Mouse (Mus musculus): ENCODE data around the gene Cnp.
A peak's percentile ranks its signal among the peaks of the same experiment; 100 is the strongest.

Cnp gene

DNA sequence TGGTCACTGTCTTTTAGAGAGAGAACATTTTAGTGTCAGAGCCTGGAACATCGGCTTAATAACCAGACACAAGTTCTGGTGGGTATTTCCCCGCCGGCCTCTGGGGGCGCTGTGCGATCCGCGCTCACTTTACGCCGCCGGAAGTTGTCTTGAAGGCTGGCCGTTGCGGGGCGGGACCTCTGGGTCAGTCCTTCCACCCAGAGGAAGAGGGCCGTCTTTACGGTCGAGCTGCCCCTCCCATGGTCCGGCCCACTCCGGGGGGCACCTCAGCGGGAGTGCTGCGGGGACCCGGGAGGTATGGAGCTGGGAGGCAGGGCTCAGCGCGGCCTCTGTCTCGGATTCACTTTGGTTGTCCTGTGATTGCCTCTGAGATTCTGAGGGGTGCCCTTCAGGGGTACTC, 48.0 kb downstream of the Cnp start:
- peak; percentile 81 for DNase-seq (ENCODE audit: low read depth, low spot score)

DNA sequence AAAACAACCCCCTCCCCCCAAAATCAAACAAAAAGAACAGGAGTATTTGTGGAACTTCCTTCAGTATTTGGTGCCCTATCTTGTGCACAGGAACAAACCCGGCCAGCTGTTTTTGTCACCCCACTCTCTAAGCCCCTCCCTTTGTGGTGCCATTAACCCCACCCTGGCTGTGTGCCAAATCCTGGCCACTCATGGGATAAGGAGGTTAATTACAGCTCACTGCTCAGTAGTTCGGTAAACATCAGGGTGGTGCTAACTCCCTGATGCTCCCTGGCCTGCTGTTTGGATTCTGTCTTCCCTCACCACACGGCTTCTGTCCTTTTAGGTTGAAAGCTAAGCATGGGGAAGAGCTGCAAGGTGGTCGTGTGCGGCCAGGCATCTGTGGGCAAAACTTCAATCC, 49.2 kb downstream of the Cnp start:
- no peak for DNase-seq (ENCODE audit: low read depth, low spot score)

DNA sequence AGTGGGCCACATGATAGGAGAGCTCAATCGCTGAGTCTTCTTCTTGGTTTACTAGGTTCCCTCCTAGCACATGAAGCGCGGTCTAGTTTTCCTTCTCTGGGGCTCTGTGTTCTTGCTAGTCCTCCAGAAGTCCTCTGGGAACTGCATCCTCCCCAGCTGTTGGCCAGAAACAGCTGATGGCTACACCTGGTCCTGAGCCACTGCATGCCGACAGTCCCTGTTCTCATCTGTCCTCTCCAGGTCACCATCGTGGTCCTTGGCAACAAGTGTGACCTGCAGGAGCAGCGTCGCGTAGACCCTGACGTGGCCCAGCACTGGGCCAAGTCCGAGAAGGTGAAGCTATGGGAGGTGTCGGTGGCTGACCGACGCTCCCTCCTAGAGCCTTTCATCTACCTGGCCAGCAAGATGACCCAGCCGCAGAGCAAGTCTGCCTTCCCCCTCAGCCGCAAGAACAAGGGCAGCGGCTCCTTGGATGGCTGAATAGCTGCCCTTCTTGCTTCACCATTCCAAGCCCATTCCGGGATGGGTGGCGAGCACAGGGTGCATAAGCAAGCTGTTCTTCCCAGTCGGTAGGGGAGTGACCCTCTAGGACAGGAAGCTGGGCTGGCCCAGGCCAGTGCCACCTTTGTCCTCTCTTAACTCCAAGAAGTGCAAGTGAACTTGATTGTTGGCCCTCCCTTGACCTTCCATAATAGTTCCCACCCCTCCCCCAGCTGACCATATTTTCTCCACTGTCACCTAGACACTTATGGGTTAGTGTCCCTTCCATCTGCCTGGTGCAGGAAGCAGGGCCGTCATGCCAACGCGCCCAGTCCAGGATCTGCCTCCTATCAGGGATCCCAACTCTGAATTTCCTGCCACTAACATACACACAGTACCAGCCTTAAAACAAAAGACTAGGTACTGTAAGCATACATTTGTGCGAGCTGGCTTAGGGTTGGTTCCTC, 51.3 kb downstream of the Cnp start:
- no peak for DNase-seq (ENCODE audit: low read depth, low spot score)

DNA sequence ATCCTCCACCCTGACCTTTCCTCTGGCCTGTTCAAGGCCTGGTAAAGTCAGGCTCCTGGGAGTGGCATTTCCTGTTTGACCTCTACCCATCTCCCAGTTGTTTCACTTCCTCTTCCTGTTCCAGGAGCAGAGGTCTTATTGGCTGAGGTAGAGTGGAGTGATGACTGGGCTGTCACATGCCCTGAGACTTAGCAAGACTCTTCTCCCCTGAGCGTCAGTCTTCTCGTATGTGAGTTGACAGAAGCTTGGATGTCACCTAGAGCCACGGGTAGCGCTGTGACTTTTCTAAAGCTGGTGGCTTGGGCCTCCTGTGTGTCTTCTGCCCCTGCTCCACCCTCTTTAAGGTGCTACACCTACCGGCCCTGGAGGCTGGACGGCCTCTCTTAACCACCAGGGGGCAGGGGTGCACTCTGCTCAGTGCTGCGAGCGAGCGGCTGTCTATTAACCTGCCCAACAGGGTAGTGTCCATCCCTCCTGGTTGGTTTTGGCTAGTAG, 52.0 kb downstream of the Cnp start:
- no peak for DNase-seq (ENCODE audit: low read depth, low spot score)

DNA sequence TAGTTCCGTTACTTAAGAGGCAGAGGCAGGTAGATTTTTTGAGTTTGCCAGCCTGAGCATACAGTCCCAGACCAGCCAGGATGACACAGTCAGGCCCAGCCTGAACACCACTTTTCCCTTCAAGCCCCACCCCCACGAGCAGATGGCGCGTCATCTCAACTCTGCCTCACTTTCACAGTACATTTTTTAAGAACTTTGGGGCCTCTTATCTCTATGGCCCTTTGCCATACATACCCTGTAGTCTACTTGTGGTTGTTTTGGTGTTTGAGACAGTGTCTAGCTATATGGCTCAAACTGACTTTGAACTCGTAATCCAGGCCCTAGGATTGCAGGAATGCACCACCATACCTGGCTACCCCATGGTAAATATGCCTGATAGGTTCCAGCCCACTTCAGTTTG, 53.4 kb downstream of the Cnp start:
- DNase-seq (ENCODE audit: low read depth, low spot score) = no peak

DNA sequence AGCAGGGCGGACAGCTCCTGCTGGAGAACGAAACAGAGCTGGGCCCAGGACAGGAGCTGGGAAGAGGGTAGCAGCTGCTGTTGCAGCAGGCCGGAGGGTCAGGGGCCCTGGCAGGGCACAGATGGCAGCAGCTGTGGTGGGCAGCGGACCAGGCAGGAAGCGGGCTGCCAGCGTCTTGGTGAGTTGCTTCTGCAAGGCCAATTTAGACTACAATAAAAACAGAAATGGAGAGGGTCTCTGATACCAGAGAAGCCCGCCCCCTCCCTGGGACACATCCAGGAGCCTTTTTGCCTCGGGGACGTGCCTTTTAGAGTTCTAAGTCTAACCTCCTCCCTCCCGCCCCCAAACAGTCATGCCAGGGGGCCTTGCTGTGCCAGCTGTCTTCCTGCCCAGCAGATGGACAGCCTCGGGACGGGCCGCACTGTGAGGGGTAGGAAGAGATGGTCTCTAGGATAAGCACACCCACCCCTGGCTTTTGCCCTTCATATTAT, 54.2 kb downstream of the Cnp start:
- no peak for DNase-seq (ENCODE audit: low read depth, low spot score)

DNA sequence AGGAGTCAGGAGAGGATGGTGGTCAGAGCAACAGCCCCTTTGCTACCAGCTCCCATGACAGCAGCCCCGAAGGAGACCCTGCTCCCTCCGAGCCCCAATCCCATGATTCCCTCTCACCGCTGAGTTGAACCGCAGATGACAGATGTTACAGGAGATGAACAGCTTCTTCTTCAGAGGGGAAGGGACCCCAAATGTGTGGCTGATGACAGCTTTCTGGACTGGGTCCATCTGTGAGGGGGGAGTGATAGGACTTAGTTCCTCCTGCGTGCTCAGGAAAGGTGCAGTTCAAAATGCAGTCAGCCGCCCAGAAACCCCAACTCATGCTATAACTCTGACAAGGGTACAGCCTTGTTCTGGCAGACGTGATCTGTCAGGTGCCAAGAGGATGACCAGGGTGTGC, 59.8 kb downstream of the Cnp start:
- no peak for DNase-seq (ENCODE audit: low read depth, low spot score)

DNA sequence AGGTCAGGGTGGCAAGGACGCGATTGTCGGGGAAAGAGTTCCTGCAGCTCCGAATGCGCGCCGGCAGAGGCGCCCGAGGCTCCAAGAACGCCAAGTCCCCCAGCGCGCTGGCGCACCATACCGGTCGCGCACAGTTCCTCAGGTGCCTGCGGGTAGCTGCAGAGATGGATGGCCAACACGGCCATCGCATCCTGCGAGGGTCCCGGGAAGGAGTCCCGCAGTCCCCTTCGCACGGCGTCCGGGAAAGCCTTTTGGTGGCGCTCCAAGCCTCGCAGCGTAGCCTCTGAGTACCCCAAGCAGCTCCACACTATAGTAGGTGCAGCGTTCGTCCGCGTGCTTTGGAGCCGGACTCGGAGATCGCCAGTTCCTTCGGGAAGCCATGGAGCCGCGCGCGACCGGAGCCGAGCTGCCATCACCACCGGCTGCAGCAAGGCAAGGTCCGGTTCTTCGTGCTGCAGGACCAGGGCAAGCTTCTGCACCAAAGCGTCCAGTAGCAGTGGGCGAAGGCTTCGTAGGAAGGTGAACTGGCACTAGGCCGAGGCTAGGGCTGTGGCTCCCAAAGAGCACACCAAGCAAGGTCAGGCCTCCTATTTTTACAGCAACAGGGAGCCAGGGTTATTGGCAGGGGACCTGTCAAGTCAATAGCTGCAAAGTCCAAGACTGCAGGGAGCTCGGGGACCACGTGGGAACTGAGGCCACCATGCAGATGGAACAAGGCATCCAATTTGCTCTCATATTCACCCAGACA, 65.6 kb downstream of the Cnp start:
- DNase-seq (ENCODE audit: low read depth, low spot score) = no peak
